Mouse (Mus musculus) limb, embryonic 13.5 days (tissue): ENCODE measurements at regions not wholly inside any gene's neighbourhood (a gene's known extent, or its start where the extent isn't known, plus 50 kb on each side); places are given as distances from the start of the nearest gene placed in this dataset.
A peak's percentile ranks its signal among the peaks of the same experiment; 100 is the strongest.

Experiments used
- ATAC-seq: fragments of 200-750 bp; cut with Nextera tagmentation; 2 replicates; pipeline ENCODE4 v1.8.0; 2017; ENCODE audit warnings: low read depth, moderate number of reproducible peaks, moderate TSS enrichment; ENCODE audit not compliant: low FRiP score
- H3K27ac ChIP-seq: fragments of 300-500 bp; sonication (generic); 2 replicates; pipeline ENCODE4 v1.5.1; 2015; ENCODE audit warnings: inconsistent platforms, mild to moderate bottlenecking, moderate library complexity
- H3K27me3 ChIP-seq: fragments of 300-500 bp; sonication (generic); 2 replicates; pipeline ENCODE4 v1.6.1; 2015; ENCODE audit warnings: mild to moderate bottlenecking, inconsistent platforms
- H3K36me3 ChIP-seq: fragments of 300-500 bp; sonication (generic); 2 replicates; pipeline ENCODE4 v1.6.1; 2015; ENCODE audit warnings: inconsistent platforms, mild to moderate bottlenecking, moderate library complexity
- H3K4me1 ChIP-seq: fragments of 300-500 bp; sonication (generic); 2 replicates; pipeline ENCODE4 v1.6.1; 2015; ENCODE audit warnings: inconsistent platforms
- H3K4me2 ChIP-seq: fragments of 300-500 bp; sonication (generic); replicated peaks from 2 replicates; pipeline ENCODE4 v1.6.1; 2015; ENCODE audit warnings: inconsistent platforms, mild to moderate bottlenecking, moderate library complexity
- H3K4me3 ChIP-seq: fragments of 300-500 bp; sonication (generic); 2 replicates; pipeline ENCODE4 v1.5.1; 2015; ENCODE audit warnings: moderate library complexity, mild to moderate bottlenecking, inconsistent platforms
- H3K9ac ChIP-seq: fragments of 300-500 bp; sonication (generic); 2 replicates; pipeline ENCODE4 v1.6.1; 2015; ENCODE audit warnings: mild to moderate bottlenecking, inconsistent platforms
- H3K9me3 ChIP-seq: fragments of 300-500 bp; sonication (generic); 2 replicates; pipeline ENCODE4 v1.6.1; 2016; ENCODE audit warnings: inconsistent platforms
- WGBS: fragments of 180-500 bp; shearing (Covaris S2); methylation state at CpG from one replicate; pipeline ENCODE4 v1.1.7; 2015; 5-methylcytosine and 5-hydroxymethylcytosine counted together

DNA sequence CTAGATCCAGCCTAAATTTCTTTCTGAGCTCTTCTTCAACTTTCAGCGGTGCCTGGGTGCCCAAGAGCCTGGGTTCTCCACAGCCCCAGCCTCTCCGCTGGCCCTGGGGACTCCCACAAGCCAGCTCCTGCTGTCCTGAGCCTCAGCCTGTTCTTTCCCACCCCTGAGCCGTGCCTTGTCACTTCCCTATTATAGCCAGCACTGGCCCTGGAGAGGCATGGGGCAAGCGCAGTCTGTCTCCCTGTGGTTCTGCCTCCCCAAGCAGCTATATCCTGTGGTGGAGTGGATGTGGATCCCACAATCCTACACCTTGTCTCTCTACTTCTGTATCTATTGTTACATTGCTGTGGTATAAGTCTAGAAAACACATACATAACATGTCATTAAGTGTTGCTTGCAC lies 128.6 kb upstream of the Hgf start:
- Histone ChIP-seq H3K27me3 (no peaks in the 10 kb centered on the region), H3K9me3 (no peaks in the 10 kb centered on the region), H3K27ac (no peak overlapping the region), H3K4me3 (no peak overlapping the region), H3K9ac (no peak overlapping the region), H3K36me3 (no peaks in the 10 kb centered on the region), H3K4me2 (no peak overlapping the region), H3K4me1 (no peaks in the 10 kb centered on the region)
- 84% methylated on average over 4 of the region's 4 CpGs for WGBS
- ATAC-seq, result no peak

- Histone ChIP-seq H3K4me1 (no peaks in the 10 kb centered on the region), H3K36me3 (no peaks in the 10 kb centered on the region), H3K4me3 (no peak overlapping the region), H3K27me3 (no peaks in the 10 kb centered on the region), H3K9ac (no peak overlapping the region), H3K27ac (no peak overlapping the region), H3K9me3 (no peaks in the 10 kb centered on the region), H3K4me2 (no peak overlapping the region)
- no peak for ATAC-seq
- 61% methylated on average over 8 of the region's 8 CpGs for WGBS
These were observed 128.0 kb upstream of the Hgf start for GRCm38 (mm10) chr5:16425302-16425701.

- no peaks in the 10 kb centered on the region for H3K4me1 ChIP-seq
- H3K4me2 ChIP-seq, result no peak overlapping the region
- H3K36me3 ChIP-seq, result no peaks in the 10 kb centered on the region
- H3K27me3 ChIP-seq, result no peaks in the 10 kb centered on the region
- 54% methylated on average over 2 of the region's 2 CpGs for WGBS
- no peak overlapping the region for H3K4me3 ChIP-seq
- no peaks in the 10 kb centered on the region for H3K9me3 ChIP-seq
- H3K27ac ChIP-seq, result no peak overlapping the region
- no peak for ATAC-seq
- H3K9ac ChIP-seq, result no peak overlapping the region
These were observed 127.0 kb upstream of the Hgf start for GRCm38 (mm10) chr5:16426306-16426705.

GRCm38 (mm10) chr5:16434586-16434985 lies 118.7 kb upstream of the Hgf start:
- Histone ChIP-seq H3K9ac (no peak overlapping the region), H3K4me2 (no peak overlapping the region), H3K4me1 (no peaks in the 10 kb centered on the region), H3K27me3 (no peaks in the 10 kb centered on the region), H3K27ac (no peak overlapping the region), H3K4me3 (no peak overlapping the region), H3K36me3 (no peaks in the 10 kb centered on the region), H3K9me3 (no peaks in the 10 kb centered on the region)
- no peak for ATAC-seq
- WGBS, result 86% methylated on average over 3 of the region's 3 CpGs

- H3K9ac ChIP-seq, result no peak overlapping the region
- ATAC-seq, result no peak
- H3K27ac ChIP-seq, result no peak overlapping the region
- no peak overlapping the region for H3K4me3 ChIP-seq
- H3K36me3 ChIP-seq, result no peaks in the 10 kb centered on the region
- WGBS, result 92% methylated on average over 1 of the region's 1 CpGs
- no peaks in the 10 kb centered on the region for H3K4me1 ChIP-seq
- H3K27me3 ChIP-seq, result no peaks in the 10 kb centered on the region
- no peaks in the 10 kb centered on the region for H3K9me3 ChIP-seq
- H3K4me2 ChIP-seq, result no peak overlapping the region
These were observed 108.2 kb upstream of the Hgf start for GRCm38 (mm10) chr5:16445056-16445455.

DNA sequence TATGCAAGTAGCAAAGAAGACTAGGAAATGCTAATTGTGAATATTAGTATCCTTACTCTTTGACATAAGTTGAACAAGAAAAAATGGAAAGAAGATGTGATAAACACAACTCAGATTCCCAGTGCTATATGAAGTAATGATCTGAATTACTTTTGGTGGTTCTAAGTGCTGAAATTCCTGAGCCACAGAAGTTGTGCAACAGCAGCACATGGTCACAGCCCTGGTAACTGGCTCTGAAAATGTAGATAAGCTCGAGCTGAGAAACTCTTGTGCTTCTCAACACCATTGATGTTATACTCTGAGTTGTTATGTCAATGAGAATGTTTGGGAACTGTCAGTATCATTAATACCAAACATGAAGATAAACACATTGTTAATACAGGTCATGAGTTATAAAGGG lies 106.3 kb upstream of the Hgf start:
- no peaks in the 10 kb centered on the region for H3K9me3 ChIP-seq
- H3K27me3 ChIP-seq, result no peaks in the 10 kb centered on the region
- no peak for ATAC-seq
- no peak overlapping the region for H3K9ac ChIP-seq
- WGBS, result 77% methylated on average over 1 of the region's 1 CpGs
- H3K27ac ChIP-seq, result no peak overlapping the region
- H3K4me2 ChIP-seq, result no peak overlapping the region
- no peaks in the 10 kb centered on the region for H3K36me3 ChIP-seq
- H3K4me1 ChIP-seq, result no peaks in the 10 kb centered on the region
- H3K4me3 ChIP-seq, result no peak overlapping the region

- Histone ChIP-seq H3K27me3 (no peaks in the 10 kb centered on the region), H3K9me3 (no peaks in the 10 kb centered on the region), H3K4me1 (no peaks in the 10 kb centered on the region), H3K36me3 (no peaks in the 10 kb centered on the region), H3K4me3 (no peak overlapping the region), H3K27ac (no peak overlapping the region), H3K4me2 (no peak overlapping the region), H3K9ac (no peak overlapping the region)
- WGBS, result 81% methylated on average over 2 of the region's 2 CpGs
- no peak for ATAC-seq
These were observed 91.5 kb upstream of the Hgf start for GRCm38 (mm10) chr5:16461795-16462194.

DNA sequence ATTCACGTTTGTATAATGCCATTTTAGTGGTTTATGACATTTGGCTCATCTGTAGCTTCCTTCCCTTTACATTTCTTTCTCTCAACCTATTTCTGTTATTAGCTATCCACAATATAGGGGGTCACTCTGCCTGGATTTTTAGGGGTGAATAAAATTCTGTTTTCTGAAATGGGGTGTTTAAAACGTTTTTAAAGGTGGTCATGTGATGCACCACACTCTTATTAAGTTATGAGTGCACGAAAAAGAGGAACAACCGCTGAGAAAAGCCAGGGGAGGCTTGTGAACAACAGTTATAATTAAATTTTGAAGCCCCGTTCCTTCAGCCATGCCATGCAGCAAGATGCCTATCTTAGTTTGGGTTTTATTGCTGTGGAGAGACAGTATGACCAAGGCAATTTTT lies 87.0 kb upstream of the Hgf start:
- ATAC-seq, result no peak

DNA sequence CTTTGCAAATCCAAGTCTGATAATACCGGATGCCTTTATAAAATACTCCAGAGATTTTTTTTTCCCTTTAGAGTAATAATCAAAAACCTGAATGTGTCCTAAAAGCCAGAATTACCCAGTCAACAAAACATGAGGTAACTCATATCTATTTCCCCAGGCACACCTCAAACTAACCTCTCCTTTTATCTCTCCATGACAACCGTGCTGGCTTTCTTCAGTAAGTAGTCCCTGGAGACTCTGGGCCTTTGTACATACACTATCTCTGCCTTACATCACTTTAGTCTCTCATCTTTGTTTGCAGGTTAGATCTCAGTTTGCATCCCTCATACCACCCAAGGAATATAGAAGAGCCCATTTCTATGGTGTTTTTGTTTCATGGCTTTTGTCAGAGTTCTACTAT lies 84.7 kb upstream of the Hgf start:
- Histone ChIP-seq H3K4me1 (peaks cover 16% of the 10 kb centered on the region), H3K4me2 (no peak overlapping the region), H3K9ac (no peak overlapping the region), H3K27me3 (no peaks in the 10 kb centered on the region; the same call in 1 of the 2 replicates), H3K4me3 (no peak overlapping the region), H3K27ac (no peak overlapping the region), H3K9me3 (no peaks in the 10 kb centered on the region), H3K36me3 (no peaks in the 10 kb centered on the region)
- ATAC-seq, result no peak
- WGBS, result 65% methylated on average over 2 of the region's 2 CpGs

More for the DNA sequence above, 87.0 kb upstream of the Hgf start:
- WGBS, result 54% methylated on average over 5 of the region's 5 CpGs
- H3K27ac ChIP-seq, result no peak overlapping the region
- H3K4me1 ChIP-seq, result peaks cover 16% of the 10 kb centered on the region
- H3K4me2 ChIP-seq, result no peak overlapping the region
- no peak overlapping the region for H3K9ac ChIP-seq
- no peak overlapping the region for H3K4me3 ChIP-seq
- H3K9me3 ChIP-seq, result no peaks in the 10 kb centered on the region
- no peaks in the 10 kb centered on the region for H3K36me3 ChIP-seq
- no peaks in the 10 kb centered on the region; the same call in 1 of the 2 replicates for H3K27me3 ChIP-seq

- ATAC-seq, result no peak
- H3K36me3 ChIP-seq, result no peaks in the 10 kb centered on the region
- peaks cover 16% of the 10 kb centered on the region for H3K4me1 ChIP-seq
- no peaks in the 10 kb centered on the region for H3K9me3 ChIP-seq
- no peak overlapping the region for H3K9ac ChIP-seq
- no peak overlapping the region for H3K27ac ChIP-seq
- 32% methylated on average over 2 of the region's 2 CpGs for WGBS
- H3K27me3 ChIP-seq, result no peaks in the 10 kb centered on the region; the same call in 1 of the 2 replicates
- no peak overlapping the region for H3K4me2 ChIP-seq
- no peak overlapping the region for H3K4me3 ChIP-seq
These were observed 84.1 kb upstream of the Hgf start for GRCm38 (mm10) chr5:16469221-16469620.

GRCm38 (mm10) chr5:16469644-16470275 lies 83.5 kb upstream of the Hgf start:
- Histone ChIP-seq H3K27ac (no peak overlapping the region), H3K9me3 (no peaks in the 10 kb centered on the region), H3K4me2 (peak overlapping the region; percentile 50), H3K27me3 (no peaks in the 10 kb centered on the region; the same call in 1 of the 2 replicates), H3K36me3 (no peaks in the 10 kb centered on the region), H3K4me1 (peaks cover 16% of the 10 kb centered on the region), H3K9ac (no peak overlapping the region), H3K4me3 (no peak overlapping the region)
- no peak for ATAC-seq
- WGBS, result 44% methylated on average over 13 of the region's 13 CpGs

DNA sequence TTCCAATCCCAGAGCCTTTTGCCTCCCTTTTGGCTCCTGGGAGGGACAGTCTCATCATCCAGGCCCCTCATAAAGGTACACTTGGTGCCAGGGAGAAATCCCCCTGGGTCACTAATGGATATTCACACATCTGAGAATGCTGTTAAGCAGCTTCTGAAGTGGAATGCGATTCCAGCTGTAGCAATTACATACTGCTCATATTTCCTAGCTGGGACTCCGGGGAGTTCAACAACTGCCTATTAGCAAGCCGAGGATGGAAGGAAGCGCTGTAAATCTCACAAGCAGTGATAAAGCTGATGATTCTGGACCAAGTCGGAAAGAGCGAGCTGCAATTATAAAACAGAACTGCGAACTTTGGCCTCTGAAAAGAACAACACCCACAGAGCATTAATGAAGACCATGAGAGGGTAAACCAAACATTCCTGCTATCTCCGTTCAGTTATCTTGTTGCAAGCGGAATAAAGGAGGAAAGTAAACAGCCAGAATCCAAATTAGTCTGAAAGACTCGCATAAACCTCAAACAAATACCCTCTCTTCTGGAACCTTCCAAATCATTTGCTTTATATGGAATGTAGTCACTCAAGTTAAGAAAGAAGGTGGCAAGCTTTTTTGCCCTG lies 82.8 kb upstream of the Hgf start:
- H3K27ac ChIP-seq, result no peak overlapping the region
- peak; percentile 85; the same call in 1 of the 2 replicates for ATAC-seq
- 7% methylated on average over 10 of the region's 10 CpGs for WGBS

DNA sequence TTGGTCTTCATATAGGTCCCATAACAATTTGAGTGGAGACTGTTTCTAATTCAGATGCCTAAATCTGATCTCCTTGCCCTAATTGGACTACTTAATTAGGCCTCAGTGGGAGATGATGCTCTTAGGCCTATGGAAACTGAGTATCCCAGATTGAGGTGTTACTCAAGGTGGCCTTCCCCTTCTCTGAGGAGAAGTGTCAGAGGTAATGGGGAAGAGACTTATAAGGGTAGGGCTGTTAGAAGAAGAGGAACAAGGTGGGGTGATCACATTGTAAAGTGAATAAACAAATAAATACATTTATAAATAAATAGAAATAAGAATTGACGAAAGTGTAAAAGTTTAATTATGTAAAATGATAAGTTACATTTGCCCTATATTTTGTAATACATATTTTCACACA lies 65.3 kb upstream of the Hgf start:
- H3K36me3 ChIP-seq, result no peaks in the 10 kb centered on the region
- no peak for ATAC-seq
- H3K4me3 ChIP-seq, result no peak overlapping the region
- no peak overlapping the region for H3K4me2 ChIP-seq
- no peak overlapping the region for H3K9ac ChIP-seq
- no peaks in the 10 kb centered on the region for H3K27me3 ChIP-seq
- WGBS, result 94% methylated on average over 1 of the region's 1 CpGs
- no peaks in the 10 kb centered on the region for H3K4me1 ChIP-seq
- no peak overlapping the region for H3K27ac ChIP-seq
- H3K9me3 ChIP-seq, result no peaks in the 10 kb centered on the region

More for the DNA sequence above, 82.8 kb upstream of the Hgf start:
- Histone ChIP-seq H3K4me1 (peaks cover 16% of the 10 kb centered on the region), H3K4me2 (peak overlapping the region; percentile 50), H3K9ac (no peak overlapping the region), H3K36me3 (no peaks in the 10 kb centered on the region), H3K4me3 (no peak overlapping the region), H3K9me3 (no peaks in the 10 kb centered on the region), H3K27me3 (no peaks in the 10 kb centered on the region; the same call in 1 of the 2 replicates)
